Mouse (Mus musculus) hindbrain, embryonic 10.5 days (tissue): Measurements from ENCODE around the gene H2-M3. TPM values are rescaled to one million over a fixed set of nuclear protein-coding genes. Genes with fewer than 3 reads are reported as not detected.

ENCODE experiments used
- DNase-seq: peaks from one replicate; pipeline ENCODE4 v3.0.0-alpha.2; 2017; ENCODE audit warnings: low spot score
- H3K27ac ChIP-seq: fragments of 300-500 bp; sonication (generic); 2 replicates; pipeline ENCODE4 v1.5.1; 2016; ENCODE audit warnings: mild to moderate bottlenecking, moderate library complexity
- H3K27me3 ChIP-seq: fragments of 300-500 bp; sonication (generic); 2 replicates; pipeline ENCODE4 v1.6.1; 2016; ENCODE audit warnings: mild to moderate bottlenecking; ENCODE audit not compliant: poor library complexity, insufficient read depth, severe bottlenecking
- H3K36me3 ChIP-seq: fragments of 300-500 bp; sonication (generic); 2 replicates; pipeline ENCODE4 v1.6.1; 2016; ENCODE audit warnings: mild to moderate bottlenecking, moderate library complexity
- H3K4me1 ChIP-seq: fragments of 300-500 bp; sonication (generic); replicated peaks from 2 replicates; pipeline ENCODE4 v1.6.1; 2016; ENCODE audit warnings: mild to moderate bottlenecking
- H3K4me3 ChIP-seq: fragments of 300-500 bp; sonication (generic); 2 replicates; pipeline ENCODE4 v1.5.1; 2016; ENCODE audit warnings: mild to moderate bottlenecking, moderate library complexity
- H3K9me3 ChIP-seq: fragments of 300-500 bp; sonication (generic); 2 replicates; pipeline ENCODE4 v1.6.1; 2016; ENCODE audit warnings: mild to moderate bottlenecking, moderate library complexity
- WGBS: fragments of 180-500 bp; shearing (Covaris S2); methylation state at CpG from one replicate; pipeline ENCODE4 v1.1.7; 2016; 5-methylcytosine and 5-hydroxymethylcytosine counted together
- polyA plus RNA-seq: library from polyadenylated mRNA; unstranded; fragments of >200 nt; fragmentation: Nextera tagmentation; extraction: Ambion mirVana; gene quantifications from 2 replicates; pipeline ENCODE4 v1.2.1, GENCODE M21; 2016

Gene H2-M3
- polyA plus RNA-seq, 1 experiment from 2014 or later, result 1.1 TPM

GRCm38 (mm10) chr17:37304213-37304612, 34.2 kb downstream of the H2-M3 start, which contains the start of gene Olfr101:
Gene Olfr101, minus strand, starts transcription at chr17:37304313.
- H3K9me3 ChIP-seq, result no peaks in the 10 kb centered on the region
- no peaks in the 10 kb centered on the region for H3K36me3 ChIP-seq
- H3K27ac ChIP-seq, result no peak within 1 kb of the TSS
- 88% methylated on average over 4 of the region's 4 CpGs for WGBS
- no peak within 1 kb of the TSS for H3K4me3 ChIP-seq
- no peaks in the 10 kb centered on the region for H3K27me3 ChIP-seq
- H3K4me1 ChIP-seq, result no peaks in the 10 kb centered on the region
- no peak for DNase-seq

- no peaks in the 10 kb centered on the region for H3K9me3 ChIP-seq
- WGBS, result 42% methylated on average over 4 of the region's 4 CpGs
- no peak overlapping the region for H3K4me3 ChIP-seq
- H3K36me3 ChIP-seq, result no peaks in the 10 kb centered on the region
- no peaks in the 10 kb centered on the region for H3K27me3 ChIP-seq
- DNase-seq, result no peak
- H3K4me1 ChIP-seq, result no peaks in the 10 kb centered on the region
- H3K27ac ChIP-seq, result no peak overlapping the region
Measured at GRCm38 (mm10) chr17:37308483-37308882, 38.5 kb downstream of the H2-M3 start.

- 55% methylated on average over 2 of the region's 2 CpGs for WGBS
- Histone ChIP-seq H3K27me3 (no peaks in the 10 kb centered on the region), H3K36me3 (no peaks in the 10 kb centered on the region), H3K4me3 (no peak overlapping the region), H3K27ac (no peak overlapping the region), H3K9me3 (no peaks in the 10 kb centered on the region), H3K4me1 (no peaks in the 10 kb centered on the region)
- no peak for DNase-seq
Measured at GRCm38 (mm10) chr17:37310146-37310699, 40.2 kb downstream of the H2-M3 start.

- no peaks in the 10 kb centered on the region for H3K36me3 ChIP-seq
- no peaks in the 10 kb centered on the region for H3K9me3 ChIP-seq
- H3K4me1 ChIP-seq, result no peaks in the 10 kb centered on the region
- H3K27ac ChIP-seq, result no peak within 1 kb of the TSS
- H3K4me3 ChIP-seq, result no peak within 1 kb of the TSS
- DNase-seq, result no peak
- H3K27me3 ChIP-seq, result no peaks in the 10 kb centered on the region
Measured at GRCm38 (mm10) chr17:37316954-37317353, 46.9 kb downstream of the H2-M3 start, which contains the start of gene Olfr102. Gene Olfr102, minus strand, starts transcription at chr17:37317054.

Other genes with a start within 250 kb of the H2-M3 start
- 0.19 and 0.34 TPM in 2 replicates for gene Mog, start 246.8 kb upstream of the H2-M3 start, polyA plus RNA-seq
- gene Gabbr1, start 224.3 kb upstream of the H2-M3 start, polyA plus RNA-seq, result 10.8 and 17.0 TPM in 2 replicates
- gene Olfr90, start 181.7 kb upstream of the H2-M3 start, polyA plus RNA-seq, result 0.08 TPM in 1 of 2 replicates, not detected in the other
- not detected in 2 replicates for gene Olfr91, start 171.9 kb upstream of the H2-M3 start, polyA plus RNA-seq
- not detected in 2 replicates for gene Olfr92, start 150.1 kb upstream of the H2-M3 start, polyA plus RNA-seq
- gene Olfr93, start 108.7 kb upstream of the H2-M3 start, polyA plus RNA-seq, result not detected in 2 replicates
- gene Ubd, start 76.3 kb upstream of the H2-M3 start, polyA plus RNA-seq, result not detected in 2 replicates
- gene Olfr94, start 69.2 kb upstream of the H2-M3 start, polyA plus RNA-seq, result not detected in 2 replicates
- not detected in 2 replicates for gene Olfr95, start 57.1 kb upstream of the H2-M3 start, polyA plus RNA-seq
- gene Olfr96, start 50.1 kb upstream of the H2-M3 start, polyA plus RNA-seq, result not detected in 2 replicates
- not detected in 2 replicates for gene Olfr97, start 32.9 kb upstream of the H2-M3 start, polyA plus RNA-seq
- gene Olfr98, start 6.5 kb upstream of the H2-M3 start, polyA plus RNA-seq, result not detected in 2 replicates
- gene Olfr99, start 13.2 kb downstream of the H2-M3 start, polyA plus RNA-seq, result not detected in 2 replicates
- gene Olfr101, start 34.1 kb downstream of the H2-M3 start, polyA plus RNA-seq, result not detected in 2 replicates
- not detected in 2 replicates for gene Olfr102, start 46.8 kb downstream of the H2-M3 start, polyA plus RNA-seq
- not detected in 2 replicates for gene Olfr103, start 69.5 kb downstream of the H2-M3 start, polyA plus RNA-seq
- gene Olfr104-ps, start 89.4 kb downstream of the H2-M3 start, polyA plus RNA-seq, result not detected in 2 replicates
- not detected in 2 replicates for gene Olfr105-ps, start 108.8 kb downstream of the H2-M3 start, polyA plus RNA-seq
- gene Olfr106-ps, start 120.2 kb downstream of the H2-M3 start, polyA plus RNA-seq, result not detected in 2 replicates
- gene Olfr107, start 129.0 kb downstream of the H2-M3 start, polyA plus RNA-seq, result not detected in 2 replicates
- not detected in 2 replicates for gene Olfr108, start 175.3 kb downstream of the H2-M3 start, polyA plus RNA-seq
- not detected in 2 replicates for gene Olfr109, start 188.7 kb downstream of the H2-M3 start, polyA plus RNA-seq
- gene H2-M2, start 213.3 kb downstream of the H2-M3 start, polyA plus RNA-seq, result not detected in 2 replicates
- not detected in 2 replicates for gene Olfr110, start 222.2 kb downstream of the H2-M3 start, polyA plus RNA-seq
- not detected in 2 replicates for gene Olfr111, start 237.8 kb downstream of the H2-M3 start, polyA plus RNA-seq